Mouse (Mus musculus) testis, adult 2 months (tissue): ENCODE data around the gene Smok3a.

Experiments used
- CTCF ChIP-seq: fragments of 200-500 bp; IDR thresholded peaks from 2 replicates; pipeline ENCODE4 v1.5.1; 2012; ENCODE audit warnings: low read depth, mild to moderate bottlenecking, inconsistent platforms, low read length, moderate library complexity; ENCODE audit not compliant: control insufficient read depth, insufficient read depth, insufficient replicate concordance
- POLR2A ChIP-seq: fragments of 200-500 bp; IDR thresholded peaks from 2 replicates; pipeline ENCODE4 v1.6.1; 2012; ENCODE audit warnings: low read depth, mild to moderate bottlenecking, inconsistent platforms, low read length, moderate library complexity; ENCODE audit not compliant: control insufficient read depth

DNA sequence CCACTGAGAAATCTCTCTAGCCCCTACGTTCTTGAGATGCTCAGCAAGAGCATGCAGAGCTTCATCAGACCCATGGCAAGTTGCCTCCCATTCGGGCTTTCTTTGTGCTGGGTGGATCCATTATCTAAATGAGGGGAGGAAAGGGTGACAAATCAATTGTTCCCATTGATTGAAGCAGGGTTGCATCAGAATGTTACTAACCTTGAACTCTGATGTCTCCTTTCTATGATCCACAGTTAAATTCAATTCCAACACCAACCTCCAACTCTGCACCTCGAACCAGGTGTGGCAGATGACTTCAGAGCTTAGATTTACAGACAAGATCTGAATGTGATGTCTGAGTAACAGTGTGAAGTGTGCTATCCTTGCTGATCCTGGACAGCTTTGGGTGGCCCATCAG is 46.3 kb upstream of the Smok3a start:
- no peak for TF ChIP-seq CTCF
- TF ChIP-seq POLR2A: no peak
